19 mouse cellular contexts compared by ENCODE assay signal in the genomic region with DNA sequence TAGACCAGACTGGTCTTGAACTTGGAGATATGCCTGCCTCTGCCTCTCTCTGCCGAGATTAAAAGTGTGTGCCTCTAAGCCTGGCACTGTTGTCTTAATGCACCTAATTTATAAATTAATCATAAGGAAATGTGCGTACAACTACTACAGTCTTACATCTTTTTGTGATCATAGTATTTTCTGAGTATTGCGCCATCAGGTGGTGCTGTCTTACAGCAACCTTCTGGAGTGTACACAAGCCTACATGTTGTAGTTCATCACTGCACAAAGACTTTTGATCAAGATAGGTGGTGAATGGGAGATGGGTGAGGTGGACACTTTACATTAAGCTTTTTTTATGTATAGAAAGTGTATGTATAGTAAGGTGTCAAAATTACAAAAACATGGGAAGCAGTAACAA. TPM values are rescaled to one million over a fixed set of nuclear protein-coding genes. Genes with fewer than 3 reads are reported as not detected.
A peak's percentile ranks its signal among the peaks of the same experiment; 100 is the strongest.
DNase-seq lines count a peak whose midpoint lies in the region; ATAC-seq and TF ChIP-seq lines count a peak whose summit lies in the region.
"Had no signal": no experiment of that assay in that cellular context is flagged by ENCODE, and none has a peak within 500 bp of the region (broad histone marks: within the 10 kb centered on the region; RNA-seq: fewer than 3 reads in every experiment).

No protein-coding gene starts in this region.

- no peak overlapping the region for H3K9ac ChIP-seq in forebrain, postnatal 0 days
- no peak overlapping the region for H3K9ac ChIP-seq in forebrain, embryonic 14.5 days (ENCODE audit: low read length)
- H3K9ac ChIP-seq in kidney, embryonic 14.5 days (ENCODE audit: low read depth, low read length): no peak overlapping the region
- H3K9ac ChIP-seq: liver, embryonic 14.5 days; midbrain, embryonic 12.5 days had no signal

- peak; percentile 49 for TF ChIP-seq CTCF in forebrain, postnatal 0 days (IDR thresholded peaks at IDR 0.05; ENCODE audit: low read depth)
- no peak for TF ChIP-seq CTCF in lung, adult 2 months (IDR thresholded peaks at IDR 0.05; ENCODE audit: insufficient read depth, low read length)

- no peak overlapping the region for H3K27ac ChIP-seq in forebrain, postnatal 0 days (ENCODE audit: low read depth, low read length)
- no peak overlapping the region for H3K27ac ChIP-seq in forebrain, embryonic 14.5 days (ENCODE audit: low read depth, low read length)
- H3K27ac ChIP-seq in kidney, embryonic 14.5 days (ENCODE audit: low read depth, low read length): no peak overlapping the region
- H3K27ac ChIP-seq: forebrain, embryonic 10.5 days; liver, embryonic 14.5 days; midbrain, embryonic 12.5 days had no signal

- H3K4me3 ChIP-seq in forebrain, postnatal 0 days (ENCODE audit: low read depth, low read length): no peak overlapping the region
- H3K4me3 ChIP-seq in forebrain, embryonic 14.5 days (ENCODE audit: low read depth, low read length): no peak overlapping the region
- H3K4me3 ChIP-seq in kidney, embryonic 14.5 days (ENCODE audit: low read length): no peak overlapping the region
- no peak overlapping the region for H3K4me3 ChIP-seq in lung, adult 2 months (replicated peaks; ENCODE audit: extremely low read depth, low read depth, low read length)
- H3K4me3 ChIP-seq: forebrain, embryonic 10.5 days; midbrain, embryonic 12.5 days had no signal

- 92% methylated on average over 3 of the region's 3 CpGs for WGBS in forebrain, postnatal 0 days
- WGBS in forebrain, embryonic 14.5 days: 92% methylated on average over 3 of the region's 3 CpGs
- 94% methylated on average over 3 of the region's 3 CpGs for WGBS in kidney, embryonic 14.5 days
- 85% methylated on average over 3 of the region's 3 CpGs for WGBS in lung, adult 2 months

- DNase-seq in forebrain, postnatal 0 days: no peak
- no peak for DNase-seq in forebrain, embryonic 14.5 days (ENCODE audit: low spot score)
- peak; percentile 13 for DNase-seq in kidney, adult 9 months
- DNase-seq in lung, postnatal 36 days: peak; percentile 20
- no peak for DNase-seq in lung, adult 2 months
- DNase-seq: adrenal gland, adult 2 months; cerebellum, adult 11-12 months; cerebellum, postnatal 10 days; heart, postnatal 10 days; kidney, adult 18-20 months; kidney, postnatal 25 days; lung, postnatal 10 days; right cerebral cortex, postnatal 14 days had no signal

- no peak for ATAC-seq in forebrain, postnatal 0 days
- no peak for ATAC-seq in forebrain, embryonic 14.5 days
- ATAC-seq in kidney, embryonic 14.5 days (ENCODE audit: low FRiP score, low TSS enrichment): no peak
- no peak for ATAC-seq in monocyte, adult 5-6 weeks (replicated peaks; ENCODE audit: insufficient number of reproducible peaks, low FRiP score, low TSS enrichment, poor library complexity, severe bottlenecking)

- TF ChIP-seq POLR2A in lung, adult 2 months (IDR thresholded peaks at IDR 0.05; ENCODE audit: borderline replicate concordance, extremely low read depth, low read depth, low read length): no peak

- H3K4me1 ChIP-seq in forebrain, postnatal 0 days (ENCODE audit: insufficient read depth): 0 out of 2 replicates have a peak, but pooled peaks cover 5% of the 10 kb centered on the region
- H3K4me1 ChIP-seq in forebrain, embryonic 14.5 days (ENCODE audit: control insufficient read depth, insufficient read depth, low read length): no peaks in the 10 kb centered on the region
- H3K4me1 ChIP-seq in kidney, embryonic 14.5 days (ENCODE audit: control insufficient read depth, insufficient read depth, low read length): no peaks in the 10 kb centered on the region
- H3K4me1 ChIP-seq in lung, adult 2 months (ENCODE audit: control insufficient read depth, insufficient read depth, low read length): no peaks in the 10 kb centered on the region
- H3K4me1 ChIP-seq: forebrain, embryonic 10.5 days; midbrain, embryonic 12.5 days had no signal

- no peaks in the 10 kb centered on the region for H3K9me3 ChIP-seq in forebrain, postnatal 0 days (ENCODE audit: low read length)
- no peaks in the 10 kb centered on the region for H3K9me3 ChIP-seq in forebrain, embryonic 14.5 days (replicated peaks; ENCODE audit: control insufficient read depth, low read length)
- H3K9me3 ChIP-seq in kidney, embryonic 14.5 days (ENCODE audit: control insufficient read depth, low read length): no peaks in the 10 kb centered on the region
- H3K9me3 ChIP-seq: forebrain, embryonic 10.5 days; midbrain, embryonic 12.5 days had no signal

- H3K4me2 ChIP-seq in forebrain, postnatal 0 days (ENCODE audit: low read depth): no peak overlapping the region
- H3K4me2 ChIP-seq in forebrain, embryonic 14.5 days (ENCODE audit: low read length): no peak overlapping the region
- H3K4me2 ChIP-seq in kidney, embryonic 14.5 days (replicated peaks; ENCODE audit: low read depth, low read length): no peak overlapping the region
- H3K4me2 ChIP-seq: heart, embryonic 11.5 days; midbrain, embryonic 12.5 days had no signal

- no peaks in the 10 kb centered on the region for H3K27me3 ChIP-seq in forebrain, postnatal 0 days (ENCODE audit: insufficient read depth, low read length)
- no peaks in the 10 kb centered on the region for H3K27me3 ChIP-seq in forebrain, embryonic 14.5 days (replicated peaks; ENCODE audit: control insufficient read depth, insufficient read depth, low read length)
- no peaks in the 10 kb centered on the region for H3K27me3 ChIP-seq in kidney, embryonic 14.5 days (ENCODE audit: control insufficient read depth, insufficient read depth, low read length)
- H3K27me3 ChIP-seq: midbrain, embryonic 12.5 days had no signal

- no peaks in the 10 kb centered on the region for H3K36me3 ChIP-seq in forebrain, postnatal 0 days (ENCODE audit: insufficient read depth)
- no peaks in the 10 kb centered on the region for H3K36me3 ChIP-seq in forebrain, embryonic 14.5 days (ENCODE audit: control insufficient read depth, insufficient read depth, low read length)
- H3K36me3 ChIP-seq in kidney, embryonic 14.5 days (ENCODE audit: control insufficient read depth, insufficient read depth, low read length): no peaks in the 10 kb centered on the region
- H3K36me3 ChIP-seq: forebrain, embryonic 10.5 days; midbrain, embryonic 12.5 days had no signal

RNA-seq across cellular contexts. Expression of a gene that starts 45.0 kb away (rescaled TPM):
- total RNA-seq in forebrain, postnatal 0 days (2014; rRNA removed): 50.4 and 58.2 TPM in 2 replicates
- polyA plus RNA-seq in forebrain, postnatal 0 days (2015; fragmentation: Nextera tagmentation; extraction: Ambion mirVana): 12.6 and 14.5 TPM in 2 replicates
- 29.0 and 37.9 TPM in 2 replicates for polyA plus RNA-seq in forebrain, embryonic 14.5 days (2014; fragmentation: Nextera tagmentation; extraction: Ambion mirVana)
- polyA plus RNA-seq in kidney, embryonic 14.5 days (2014; fragmentation: Nextera tagmentation; extraction: Ambion mirVana): 19.3 and 24.7 TPM in 2 replicates
- 14.4 and 16.6 TPM in 2 replicates for polyA plus RNA-seq in lung, adult 2 months (2012; rRNA removed)
- 2.4 to 4.1 TPM (median 4.0 TPM) in 3 replicates for total RNA-seq in monocyte, adult 5-6 weeks (2017)

Comparison
In these comparisons a context has a peak if more than half of its experiments do, and no peak if none do; other contexts are left out.
1. DNase-seq: peak in kidney, adult 9 months (single experiment) and lung, postnatal 36 days (single experiment); none in forebrain, postnatal 0 days (single experiment), forebrain, embryonic 14.5 days (single experiment) and lung, adult 2 months (single experiment).